Mouse (Mus musculus): ENCODE data around the gene Catsperg1. TPM values are rescaled to one million over a fixed set of nuclear protein-coding genes. Genes with fewer than 3 reads are reported as not detected.

Gene Catsperg1
- total and polyA plus RNA-seq, 3 experiments = 0.68 to 2.0 (median 0.93) TPM

DNA sequence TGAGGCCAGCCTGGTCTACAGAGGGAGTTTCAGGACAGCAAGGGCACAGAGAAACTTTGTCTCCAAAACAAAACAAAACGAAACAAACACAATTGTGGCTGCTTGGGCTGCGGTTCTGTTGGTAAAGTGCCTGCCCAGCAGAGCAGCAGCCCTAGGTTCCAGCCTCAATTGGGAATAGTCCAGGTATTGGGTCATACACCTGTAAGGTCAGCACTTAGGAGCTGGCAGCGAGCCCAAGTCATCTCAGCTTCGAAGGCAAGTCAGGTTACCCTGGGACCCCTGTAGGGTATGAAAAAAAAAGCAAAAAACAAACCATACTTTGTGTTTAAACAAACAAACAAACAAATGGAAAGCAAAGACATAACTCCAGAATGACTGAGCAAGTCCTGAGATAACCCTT lies 42.0 kb upstream of the Catsperg1 start:
- TF ChIP-seq IRF4 (IDR thresholded peaks at IDR 0.05; ENCODE audit: low read depth, low read length) (no peak), MXI1 (IDR thresholded peaks at IDR 0.05; ENCODE audit: low read depth, low read length) (no peak), CTCF (conservative IDR thresholded peaks at IDR 0.05 in 1 of 2, IDR thresholded peaks at IDR 0.05 in 1 of 2; ENCODE audit: low read depth in 2 of 2, low read length in 2 of 2) (no peak), PAX5 (IDR thresholded peaks at IDR 0.05; ENCODE audit: low read length) (no peak), MYC (IDR thresholded peaks at IDR 0.05; ENCODE audit: low read depth, low read length) (no peak), NELFE (IDR thresholded peaks at IDR 0.05; ENCODE audit: low read depth, low read length) (no peak), POLR2AphosphoS2 (IDR thresholded peaks at IDR 0.05; ENCODE audit: low read depth, low read length) (no peak), ZMIZ1 (IDR thresholded peaks at IDR 0.05; ENCODE audit: low read depth, low read length) (no peak), ELF1 (IDR thresholded peaks at IDR 0.05; ENCODE audit: low read depth, low read length) (no peak), TBP (conservative IDR thresholded peaks at IDR 0.05; ENCODE audit: low read depth, low read length) (no peak), MEF2A (IDR thresholded peaks at IDR 0.05; ENCODE audit: borderline replicate concordance, low read depth, low read length) (no peak), GABPA (IDR thresholded peaks at IDR 0.05; ENCODE audit: insufficient replicate concordance, low read depth, low read length) (no peak)
- in situ Hi-C loops (cut with MboI; ENCODE audit: low pct_ligation_motif_present, low pct_unique_long_range_greater_than_20kb, low sequenced_read_pairs) (loop anchor here (5.0 kb wide), 1 partner anchor 36 kb away; no protein-coding TSS in a partner anchor), dilution Hi-C loops (cut with MboI; ENCODE audit: extremely low pct_ligation_motif_present, extremely low pct_unique_long_range_greater_than_20kb, low sequenced_read_pairs) (no loop called here)

DNA sequence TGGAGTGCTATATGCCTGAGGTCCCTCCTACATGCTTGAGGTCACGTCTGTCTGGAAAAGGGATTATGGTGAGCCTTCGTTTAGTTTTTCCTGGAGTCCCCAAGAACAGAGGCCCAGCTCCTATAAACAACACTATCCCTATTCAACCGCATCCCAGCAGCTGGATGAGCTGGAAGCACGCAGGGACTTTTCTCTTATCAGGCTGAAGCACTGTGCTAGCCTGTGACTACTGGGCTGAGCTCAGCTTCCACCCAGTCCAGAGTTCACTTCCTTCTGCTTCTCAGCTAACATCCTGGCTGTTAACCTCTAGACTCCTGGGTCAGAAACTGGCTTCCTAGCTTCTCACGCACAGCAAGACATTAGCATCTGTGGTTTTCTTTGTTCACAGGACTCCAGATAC lies 40.0 kb upstream of the Catsperg1 start:
- H3K79me2 ChIP-seq (replicated peaks; ENCODE audit: control insufficient read depth, extremely low read depth, insufficient read depth, poor library complexity, severe bottlenecking) = no peaks in the 10 kb centered on the region
- H3K4me1 ChIP-seq (ENCODE audit: control insufficient read depth in 1 of 2, insufficient read depth in 2 of 2) = peaks cover 6 to 29% of the 10 kb centered on the region in 2 experiments; a peak in 3 of 4 replicates
- no peak for DNase-seq (ENCODE audit: extremely low read depth)
- no peaks in the 10 kb centered on the region for H3K9me3 ChIP-seq (replicated peaks; ENCODE audit: low read length)
- H3K4me3 ChIP-seq (replicated peaks in 1 of 3; ENCODE audit: low read depth in 2 of 3, low read length in 2 of 3, poor library complexity in 1 of 3) = no peak overlapping the region
- H3K36me3 ChIP-seq (replicated peaks in 1 of 2; ENCODE audit: control insufficient read depth in 1 of 2, insufficient read depth in 1 of 2, low read length in 1 of 2) = peaks cover 2 to 8% of the 10 kb centered on the region in 2 experiments
- H3K4me2 ChIP-seq (ENCODE audit: insufficient read depth, low read depth, poor library complexity, severe bottlenecking) = no peak overlapping the region
- H3K9ac ChIP-seq (ENCODE audit: insufficient read depth, low read depth) = no peak overlapping the region
- H3K27ac ChIP-seq (ENCODE audit: insufficient read depth, low read depth) = no peak overlapping the region
- H3K27me3 ChIP-seq (replicated peaks) = no peaks in the 10 kb centered on the region
- TF ChIP-seq SIN3A (IDR thresholded peaks at IDR 0.05; ENCODE audit: low read length) = no peak
- no peak for TF ChIP-seq ZC3H11A (IDR thresholded peaks at IDR 0.05; ENCODE audit: low read depth, low read length)
- TF ChIP-seq BHLHE40 (IDR thresholded peaks at IDR 0.05; ENCODE audit: low read depth, low read length) = no peak
- no peak for TF ChIP-seq MAX (IDR thresholded peaks at IDR 0.05; ENCODE audit: low read length)
- TF ChIP-seq ETS1 (conservative IDR thresholded peaks at IDR 0.05; ENCODE audit: low read depth, low read length) = no peak
- no peak for TF ChIP-seq TCF12 (IDR thresholded peaks at IDR 0.05; ENCODE audit: low read depth, low read length)
- TF ChIP-seq JUN (IDR thresholded peaks at IDR 0.05; ENCODE audit: insufficient read depth, low read depth, low read length) = no peak
- no peak for TF ChIP-seq PAX5 (IDR thresholded peaks at IDR 0.05; ENCODE audit: low read length)
- TF ChIP-seq ZNF384 (IDR thresholded peaks at IDR 0.05; ENCODE audit: low read depth, low read length) = no peak
- no peak for TF ChIP-seq ELF1 (IDR thresholded peaks at IDR 0.05; ENCODE audit: low read depth, low read length)
- TF ChIP-seq CHD1 (IDR thresholded peaks at IDR 0.05; ENCODE audit: low read depth, low read length) = no peak
- TF ChIP-seq POLR2AphosphoS2 (IDR thresholded peaks at IDR 0.05; ENCODE audit: low read depth, low read length) = no peak
- no peak for TF ChIP-seq EP300 (IDR thresholded peaks at IDR 0.05; ENCODE audit: low read length)
- no peak for TF ChIP-seq GABPA (IDR thresholded peaks at IDR 0.05; ENCODE audit: insufficient replicate concordance, low read depth, low read length)
- in situ Hi-C loops (cut with MboI; ENCODE audit: low pct_ligation_motif_present, low pct_unique_long_range_greater_than_20kb, low sequenced_read_pairs) = no loop called here
- dilution Hi-C loops (cut with MboI; ENCODE audit: extremely low pct_ligation_motif_present, extremely low pct_unique_long_range_greater_than_20kb, low sequenced_read_pairs) = no loop called here

More for the DNA sequence above, 42.0 kb upstream of the Catsperg1 start:
- H3K4me3 ChIP-seq (replicated peaks in 1 of 3; ENCODE audit: low read depth in 2 of 3, low read length in 2 of 3, poor library complexity in 1 of 3) = no peak overlapping the region
- no peaks in the 10 kb centered on the region for H3K27me3 ChIP-seq (replicated peaks)
- peaks cover 9 to 48% of the 10 kb centered on the region in 2 experiments for H3K4me1 ChIP-seq (ENCODE audit: control insufficient read depth in 1 of 2, insufficient read depth in 2 of 2)
- H3K79me2 ChIP-seq (replicated peaks; ENCODE audit: control insufficient read depth, extremely low read depth, insufficient read depth, poor library complexity, severe bottlenecking) = no peaks in the 10 kb centered on the region
- no peak overlapping the region for H3K4me2 ChIP-seq (ENCODE audit: insufficient read depth, low read depth, poor library complexity, severe bottlenecking)
- H3K27ac ChIP-seq (ENCODE audit: insufficient read depth, low read depth) = no peak overlapping the region
- H3K9me3 ChIP-seq (replicated peaks; ENCODE audit: low read length) = no peaks in the 10 kb centered on the region
- peaks cover 0 to 13% of the 10 kb centered on the region in 2 experiments for H3K36me3 ChIP-seq (replicated peaks in 1 of 2; ENCODE audit: control insufficient read depth in 1 of 2, insufficient read depth in 1 of 2, low read length in 1 of 2)
- H3K9ac ChIP-seq (ENCODE audit: insufficient read depth, low read depth) = no peak overlapping the region
- DNase-seq (ENCODE audit: extremely low read depth) = no peak

Data from CH12.LX (cell line).